Comparison of ENCODE assay signal across 33 mouse cellular contexts in genomic region chr3:108528489-108528888, GRCm38 (mm10). TPM values are rescaled to one million over a fixed set of nuclear protein-coding genes. Genes with fewer than 3 reads are reported as not detected.
DNase-seq lines count a peak whose midpoint lies in the region; ATAC-seq and TF ChIP-seq lines count a peak whose summit lies in the region.
"Had no signal": no experiment of that assay in that cellular context is flagged by ENCODE, and none has a peak within 500 bp of the region (broad histone marks: within the 10 kb centered on the region; RNA-seq: fewer than 3 reads in every experiment).

No protein-coding gene starts in this region.

- H3K4me2 ChIP-seq in liver, embryonic 12.5 days, result no peak overlapping the region
- no peak overlapping the region for H3K4me2 ChIP-seq in forebrain, embryonic 14.5 days (ENCODE audit: low read length)
- H3K4me2 ChIP-seq: embryonic facial prominence, embryonic 13.5 days; intestine, embryonic 15.5 days; limb, embryonic 13.5 days; midbrain, embryonic 12.5 days; neural tube, embryonic 13.5 days had no signal

- no peak overlapping the region for H3K9ac ChIP-seq in liver, adult 2 months (ENCODE audit: low read depth, low read length)
- no peak overlapping the region for H3K9ac ChIP-seq in liver, embryonic 12.5 days
- no peak overlapping the region for H3K9ac ChIP-seq in ES-Bruce4 (ENCODE audit: low read depth, poor library complexity, severe bottlenecking)
- H3K9ac ChIP-seq in forebrain, embryonic 14.5 days (ENCODE audit: low read length), result no peak overlapping the region
- H3K9ac ChIP-seq: embryonic facial prominence, embryonic 13.5 days; forebrain, postnatal 0 days; intestine, embryonic 15.5 days; limb, embryonic 13.5 days; midbrain, embryonic 12.5 days; neural tube, embryonic 13.5 days had no signal

- H3K27ac ChIP-seq in liver, adult 2 months (replicated peaks; ENCODE audit: insufficient read depth, low read depth, low read length), result no peak overlapping the region
- no peak overlapping the region for H3K27ac ChIP-seq in liver, embryonic 12.5 days
- no peak overlapping the region for H3K27ac ChIP-seq in ES-Bruce4 (ENCODE audit: insufficient read depth, low read length)
- no peak overlapping the region for H3K27ac ChIP-seq in forebrain, embryonic 14.5 days (ENCODE audit: low read depth, low read length)
- H3K27ac ChIP-seq: embryonic facial prominence, embryonic 13.5 days; hindbrain, embryonic 10.5 days; intestine, embryonic 15.5 days; kidney, postnatal 0 days; limb, embryonic 13.5 days; midbrain, embryonic 12.5 days; neural tube, embryonic 13.5 days had no signal

- no peak for TF ChIP-seq POLR2A in liver, adult 2 months (IDR thresholded peaks at IDR 0.05; ENCODE audit: extremely low read depth, insufficient read depth, low read length)
- no peak for TF ChIP-seq POLR2A in ES-Bruce4 (IDR thresholded peaks at IDR 0.05; ENCODE audit: insufficient read depth, low read length)

- WGBS in liver, adult 2 months, result 93% methylated on average over 8 of the region's 8 CpGs
- WGBS in liver, embryonic 12.5 days (ENCODE audit: insufficient replicate concordance), result 81% methylated on average over 8 of the region's 8 CpGs
- WGBS in forebrain, embryonic 14.5 days, result 95% methylated on average over 8 of the region's 8 CpGs

- no peak for TF ChIP-seq EP300 in ES-Bruce4 (IDR thresholded peaks at IDR 0.05; ENCODE audit: insufficient read depth, low read depth, low read length)

- no peak for ATAC-seq in liver, embryonic 12.5 days
- no peak for ATAC-seq in forebrain, embryonic 14.5 days
- ATAC-seq: forebrain, postnatal 0 days; hindbrain, embryonic 16.5 days; intestine, embryonic 15.5 days had no signal

- H3K36me3 ChIP-seq in liver, adult 2 months (ENCODE audit: control insufficient read depth, insufficient read depth, low read length), result no peaks in the 10 kb centered on the region
- H3K36me3 ChIP-seq in liver, embryonic 12.5 days, result no peaks in the 10 kb centered on the region
- H3K36me3 ChIP-seq in E14TG2a.4 (ENCODE audit: insufficient read depth, low read length) (no peaks in the 10 kb centered on the region), ES-Bruce4 (ENCODE audit: control insufficient read depth, insufficient read depth, low read length, poor library complexity, severe bottlenecking) (no peaks in the 10 kb centered on the region)
- H3K36me3 ChIP-seq in forebrain, embryonic 14.5 days (ENCODE audit: control insufficient read depth, insufficient read depth, low read length), result no peaks in the 10 kb centered on the region
- H3K36me3 ChIP-seq: embryonic facial prominence, embryonic 13.5 days; hindbrain, embryonic 10.5 days; intestine, embryonic 15.5 days; limb, embryonic 13.5 days; midbrain, embryonic 12.5 days; neural tube, embryonic 13.5 days had no signal

- peaks cover 7% of the 10 kb centered on the region; the same call in 1 of the 2 replicates for H3K9me3 ChIP-seq in liver, embryonic 12.5 days (replicated peaks)
- no peaks in the 10 kb centered on the region for H3K9me3 ChIP-seq in E14TG2a.4 (ENCODE audit: low read length)
- no peaks in the 10 kb centered on the region; the same call in 1 of the 2 replicates for H3K9me3 ChIP-seq in ES-Bruce4 (replicated peaks; ENCODE audit: control insufficient read depth, insufficient read depth, low read length, poor library complexity, severe bottlenecking)
- H3K9me3 ChIP-seq in forebrain, embryonic 14.5 days (replicated peaks; ENCODE audit: control insufficient read depth, low read length), result no peaks in the 10 kb centered on the region
- H3K9me3 ChIP-seq: embryonic facial prominence, embryonic 13.5 days; intestine, embryonic 15.5 days; limb, embryonic 13.5 days had no signal

- TF ChIP-seq CTCF in liver, adult 2 months (IDR thresholded peaks at IDR 0.05; ENCODE audit: low read depth, low read length), result 0 out of 2 replicates have a peak, but pooled peaks have one; percentile 1
- TF ChIP-seq CTCF in E14TG2a.4 (conservative IDR thresholded peaks at IDR 0.05; ENCODE audit: low read length), result peak; percentile 54
- TF ChIP-seq CTCF in ES-Bruce4 (IDR thresholded peaks at IDR 0.05; ENCODE audit: low read depth, low read length), result peak; percentile 45

- DNase-seq in liver, adult 2 months (ENCODE audit: extremely low read depth, low read depth, low spot score), result no peak
- DNase-seq in ZHBTc4 (ENCODE audit: low read depth, low spot score), result peak; percentile 60
- no peak for DNase-seq in adrenal gland, postnatal 14 days
- DNase-seq in forebrain, embryonic 14.5 days (ENCODE audit: low spot score), result no peak
- DNase-seq: adrenal gland, adult 8-10 months; B cell, adult 2 months; cerebellum, adult 9-10 months; embryo, embryonic 11 days; forebrain, postnatal 0 days; heart, postnatal 14 days; kidney, adult 8-10 months; kidney, postnatal 4 days; layer of hippocampus, adult 9-11 months; lung, postnatal 36 days; thymus, adult 18-20 months; thymus, postnatal 36 days had no signal

- no peaks in the 10 kb centered on the region for H3K27me3 ChIP-seq in liver, adult 2 months (ENCODE audit: control insufficient read depth, insufficient read depth, low read length)
- peaks cover 8% of the 10 kb centered on the region; the same call in 1 of the 2 replicates for H3K27me3 ChIP-seq in liver, embryonic 12.5 days (replicated peaks)
- peaks cover 6% of the 10 kb centered on the region; the same call in 1 of the 2 replicates for H3K27me3 ChIP-seq in E14TG2a.4 (ENCODE audit: insufficient read depth, low read length)
- no peaks in the 10 kb centered on the region for H3K27me3 ChIP-seq in ES-Bruce4 (ENCODE audit: control insufficient read depth, insufficient read depth, low read length, poor library complexity, severe bottlenecking)
- H3K27me3 ChIP-seq in forebrain, embryonic 14.5 days (replicated peaks; ENCODE audit: control insufficient read depth, insufficient read depth, low read length), result no peaks in the 10 kb centered on the region
- H3K27me3 ChIP-seq: embryonic facial prominence, embryonic 13.5 days; intestine, embryonic 15.5 days; limb, embryonic 13.5 days; midbrain, embryonic 12.5 days; neural tube, embryonic 13.5 days had no signal

- no peaks in the 10 kb centered on the region for H3K79me2 ChIP-seq in liver, adult 2 months (ENCODE audit: control insufficient read depth, insufficient read depth, low read length)

- H3K4me1 ChIP-seq in liver, adult 2 months (ENCODE audit: control insufficient read depth, insufficient read depth, low read length), result no peaks in the 10 kb centered on the region
- no peaks in the 10 kb centered on the region for H3K4me1 ChIP-seq in liver, embryonic 12.5 days
- H3K4me1 ChIP-seq in E14TG2a.4 (replicated peaks; ENCODE audit: low read depth, low read length) (no peaks in the 10 kb centered on the region), ES-Bruce4 (ENCODE audit: control insufficient read depth, insufficient read depth, low read length) (no peaks in the 10 kb centered on the region)
- H3K4me1 ChIP-seq in forebrain, embryonic 14.5 days (ENCODE audit: control insufficient read depth, insufficient read depth, low read length), result no peaks in the 10 kb centered on the region
- H3K4me1 ChIP-seq: embryonic facial prominence, embryonic 13.5 days; hindbrain, embryonic 10.5 days; megakaryocyte, embryonic 14.5 days; midbrain, embryonic 12.5 days had no signal

- no peak overlapping the region for H3K4me3 ChIP-seq in liver, adult 2 months (ENCODE audit: insufficient read depth, low read depth, low read length)
- no peak overlapping the region for H3K4me3 ChIP-seq in liver, embryonic 12.5 days
- H3K4me3 ChIP-seq in E14TG2a.4 (replicated peaks; ENCODE audit: low read length), result no peak overlapping the region
- H3K4me3 ChIP-seq in ES-Bruce4 (ENCODE audit: low read depth, low read length), result no peak overlapping the region
- no peak overlapping the region for H3K4me3 ChIP-seq in forebrain, embryonic 14.5 days (ENCODE audit: low read depth, low read length)
- H3K4me3 ChIP-seq: embryonic facial prominence, embryonic 13.5 days; erythroblast, embryonic 14.5 days; hindbrain, embryonic 10.5 days; intestine, embryonic 15.5 days; limb, embryonic 13.5 days; megakaryocyte, embryonic 14.5 days; midbrain, embryonic 12.5 days; neural tube, embryonic 13.5 days had no signal

RNA-seq across cellular contexts. Expression of gene 1700013F07Rik, which starts 5.5 kb away (rescaled TPM):
- total RNA-seq in liver, adult 2 months (2014; rRNA removed), result not detected in 2 replicates
- polyA plus RNA-seq in liver, adult 2 months (2012; rRNA removed), result not detected in 2 replicates
- polyA plus RNA-seq in liver, embryonic 12.5 days (2016; fragmentation: Nextera tagmentation; extraction: Ambion mirVana), result not detected in 2 replicates
- polyA plus RNA-seq in ES-Bruce4 (2011; ENCODE audit: insufficient read depth, insufficient read length, low read depth, missing spikeins), result not detected in 2 replicates
- not detected in 2 replicates for total RNA-seq in adrenal gland, postnatal 14 days (2021)
- polyA plus RNA-seq in forebrain, embryonic 14.5 days (2014; fragmentation: Nextera tagmentation; extraction: Ambion mirVana), result 1.3 and 2.0 TPM in 2 replicates
- total RNA-seq: gastrocnemius, adult 8-10 months; gastrocnemius, postnatal 4 days; heart, postnatal 14 days had no signal
- polyA plus RNA-seq: embryonic facial prominence, embryonic 13.5 days; erythroblast, embryonic 14.5 days; heart, embryonic 14.5 days; intestine, embryonic 15.5 days; kidney, postnatal 0 days; limb, embryonic 13.5 days; liver, embryonic 16.5 days had no signal

RNA-seq across cellular contexts. Expression of gene 5330417C22Rik, which starts 7.8 kb away (rescaled TPM):
- total RNA-seq in liver, adult 2 months (2014; rRNA removed), result 0.55 and 0.60 TPM in 2 replicates
- polyA plus RNA-seq in liver, adult 2 months (2012; rRNA removed), result 0.20 and 0.45 TPM in 2 replicates
- 0.08 and 0.13 TPM in 2 replicates for polyA plus RNA-seq in liver, embryonic 12.5 days (2016; fragmentation: Nextera tagmentation; extraction: Ambion mirVana)
- 0.43 TPM in 1 of 2 replicates, not detected in the other for polyA plus RNA-seq in ES-Bruce4 (2011; ENCODE audit: insufficient read depth, insufficient read length, low read depth, missing spikeins)
- 1.5 and 4.7 TPM in 2 replicates for total RNA-seq in adrenal gland, postnatal 14 days (2021)
- polyA plus RNA-seq in forebrain, embryonic 14.5 days (2014; fragmentation: Nextera tagmentation; extraction: Ambion mirVana), result 8.7 and 12.2 TPM in 2 replicates

RNA-seq across cellular contexts. Expression of gene Tmem167b, which starts 33.8 kb away (rescaled TPM):
- 25.0 and 25.7 TPM in 2 replicates for total RNA-seq in liver, adult 2 months (2014; rRNA removed)
- polyA plus RNA-seq in liver, adult 2 months (2012; rRNA removed), result 2.7 and 3.3 TPM in 2 replicates
- 17.8 and 19.8 TPM in 2 replicates for polyA plus RNA-seq in liver, embryonic 12.5 days (2016; fragmentation: Nextera tagmentation; extraction: Ambion mirVana)
- 22.7 and 25.5 TPM in 2 replicates for polyA plus RNA-seq in ES-Bruce4 (2011; ENCODE audit: insufficient read depth, insufficient read length, low read depth, missing spikeins)
- total RNA-seq in adrenal gland, postnatal 14 days (2021), result 41.3 and 43.1 TPM in 2 replicates
- polyA plus RNA-seq in forebrain, embryonic 14.5 days (2014; fragmentation: Nextera tagmentation; extraction: Ambion mirVana), result 56.3 and 62.0 TPM in 2 replicates

RNA-seq across cellular contexts. Expression of gene Taf13, which starts 43.0 kb away (rescaled TPM):
- 7.3 and 9.9 TPM in 2 replicates for total RNA-seq in liver, adult 2 months (2014; rRNA removed)
- polyA plus RNA-seq in liver, adult 2 months (2012; rRNA removed), result 2.5 and 3.0 TPM in 2 replicates
- 13.4 and 16.4 TPM in 2 replicates for polyA plus RNA-seq in liver, embryonic 12.5 days (2016; fragmentation: Nextera tagmentation; extraction: Ambion mirVana)
- 21.5 and 28.4 TPM in 2 replicates for polyA plus RNA-seq in ES-Bruce4 (2011; ENCODE audit: insufficient read depth, insufficient read length, low read depth, missing spikeins)
- total RNA-seq in adrenal gland, postnatal 14 days (2021), result 23.5 and 29.5 TPM in 2 replicates
- 51.8 and 54.1 TPM in 2 replicates for polyA plus RNA-seq in forebrain, embryonic 14.5 days (2014; fragmentation: Nextera tagmentation; extraction: Ambion mirVana)
- polyA plus RNA-seq: erythroblast, embryonic 14.5 days had no signal

Comparison
In these comparisons a context has a peak if more than half of its experiments do, and no peak if none do; other contexts are left out.
1. CTCF ChIP-seq: peak in every context shown above with its lines; median percentile 54 in E14TG2a.4; 45 in ES-Bruce4; 1 in liver, adult 2 months.